Mouse (Mus musculus) heart, adult 2 months (tissue): Measurements from ENCODE around the gene Gm43064. TPM values are rescaled to one million over a fixed set of nuclear protein-coding genes. Genes with fewer than 3 reads are reported as not detected.

ENCODE experiments used
- DNase-seq, 2 experiments: peaks; one replicate each; pipeline ENCODE4 v3.0.0; 2021
- H3K27ac ChIP-seq: fragments of 200-600 bp; 2 replicates; pipeline ENCODE4 v1.8.1; 2022
- H3K27me3 ChIP-seq: fragments of 200-500 bp; 2 replicates; pipeline ENCODE4 v1.6.1; 2012; ENCODE audit warnings: mild to moderate bottlenecking, low read length, inconsistent platforms, mixed read lengths; ENCODE audit not compliant: control insufficient read depth, insufficient read depth
- H3K36me3 ChIP-seq: fragments of 200-500 bp; 2 replicates; pipeline ENCODE4 v1.6.1; 2012; ENCODE audit warnings: low read length, inconsistent platforms; ENCODE audit not compliant: control insufficient read depth, insufficient read depth
- H3K4me1 ChIP-seq: fragments of 200-500 bp; 2 replicates; pipeline ENCODE4 v1.6.1; 2011; ENCODE audit warnings: low read length; ENCODE audit not compliant: control insufficient read depth, insufficient read depth
- H3K4me3 ChIP-seq: fragments of 200-600 bp; 2 replicates; pipeline ENCODE4 v1.8.1; 2022
- H3K79me2 ChIP-seq: fragments of 200-500 bp; replicated peaks from 2 replicates; pipeline ENCODE4 v1.6.1; 2012; ENCODE audit warnings: mild to moderate bottlenecking, inconsistent platforms, low read length, moderate library complexity, mixed read lengths; ENCODE audit not compliant: control insufficient read depth, insufficient read depth
- H3K9ac ChIP-seq: fragments of 200-500 bp; 2 replicates; pipeline ENCODE4 v1.6.1; 2012; ENCODE audit warnings: low read depth, mild to moderate bottlenecking, control low read depth, inconsistent platforms, low read length, mixed read lengths
- CTCF ChIP-seq: fragments of 200-600 bp; IDR thresholded peaks from 2 replicates; pipeline ENCODE4 v1.8.1; 2022; ENCODE audit warnings: antibody characterized with exemption, mild to moderate bottlenecking, moderate library complexity
- EP300 ChIP-seq: fragments of 200-500 bp; IDR thresholded peaks from 2 replicates; pipeline ENCODE4 v1.6.1; 2011; ENCODE audit warnings: low read depth, low read length, control low read depth; ENCODE audit not compliant: insufficient read depth
- POLR2A ChIP-seq: fragments of 200-500 bp; IDR thresholded peaks from 2 replicates; pipeline ENCODE4 v1.6.1; 2011; ENCODE audit warnings: mild to moderate bottlenecking, low read depth, low read length, control low read depth; ENCODE audit not compliant: insufficient read depth
- WGBS: fragments of 180-500 bp; shearing (Covaris S2); methylation state at CpG from one replicate; pipeline ENCODE4 v1.1.7; 2018; 5-methylcytosine and 5-hydroxymethylcytosine counted together
- intact Hi-C: fragments of 180-260 bp; cut with DNase I; formaldehyde crosslinking; loops from one replicate; pipeline ENCODE4 v1.15.1; 2025
- long read RNA-seq: library from polyadenylated mRNA; stranded (forward); transcript quantifications from one replicate; pipeline ENCODE4 v2.0.0, GENCODE M21; 2021
- polyA plus RNA-seq: library from polyadenylated mRNA; depleted of rRNA; stranded (reverse); fragments of >200 nt; gene quantifications from 2 replicates; pipeline ENCODE4 v1.2.3, GENCODE M21; 2012; rRNA removed
- total RNA-seq, 2 experiments: library from RNA; stranded (reverse); gene quantifications; 2 replicates each; pipeline ENCODE4 v1.2.3; 2021

The Gm43064 gene
- total RNA-seq (under 1 TPM in 1 of 2 experiments, not detected in 1; 0.10 TPM), polyA plus RNA-seq (not detected in 2 replicates)
- long read RNA-seq = 0 reads

DNA sequence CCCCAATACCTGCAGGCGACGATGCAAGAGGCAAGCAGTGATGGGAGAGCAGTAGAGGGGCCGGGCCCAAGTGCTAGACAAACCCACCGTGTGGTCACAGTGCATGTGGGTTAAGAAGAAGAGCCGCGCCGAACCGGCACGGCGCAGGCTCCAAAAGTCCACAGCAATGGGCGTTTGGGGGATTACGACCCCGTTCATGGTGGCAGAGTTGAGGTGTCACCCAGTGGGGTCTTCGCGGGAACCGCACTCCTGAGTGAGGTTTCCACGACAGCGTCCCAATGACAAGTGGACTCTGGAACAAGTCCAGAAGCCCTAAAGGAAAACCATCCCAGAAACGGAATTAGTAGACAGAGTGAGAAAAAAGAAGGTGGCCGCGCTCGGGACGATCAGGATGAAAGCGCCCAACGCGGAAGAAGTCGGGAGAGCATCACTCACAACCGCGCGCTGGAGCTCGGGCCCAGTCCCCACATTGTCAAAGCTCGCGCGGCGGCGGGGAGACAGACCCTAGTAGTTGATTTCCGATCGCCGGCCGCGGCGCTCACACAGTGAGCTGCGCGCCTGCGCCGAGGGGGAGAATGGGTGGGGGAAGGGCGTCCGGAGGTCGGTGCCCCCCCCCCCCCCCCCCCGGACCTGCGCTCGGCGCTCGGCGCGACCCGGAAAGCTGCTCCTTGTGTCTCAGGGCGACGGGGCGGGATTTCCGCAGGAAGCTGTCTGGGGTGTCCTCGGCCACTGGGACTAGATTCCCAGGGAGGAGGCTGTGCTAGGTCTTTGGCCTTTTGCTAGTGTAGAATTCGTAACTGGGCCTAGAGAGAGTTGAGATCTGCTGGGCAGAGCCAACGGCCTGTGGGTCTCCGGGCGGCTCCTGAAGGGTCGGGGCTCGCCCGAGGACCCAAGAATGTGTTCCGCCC is at the start of gene Gm43064, which contains the start of the genes Dclre1b and Ap4b1:
TSS of gene Gm43064 (plus strand) at position 683 of the 908 bp plus-strand sequence.
TSS of gene Dclre1b (minus strand) at position 554 of the 908 bp plus-strand sequence.
TSS of gene Ap4b1 (plus strand) at position 630 of the 908 bp plus-strand sequence.
- no peaks in the 10 kb centered on the region; the same call in 1 of the 2 replicates for H3K4me1 ChIP-seq
- 1% methylated on average over 69 of the region's 70 CpGs for WGBS
- peak within 1 kb of the TSS; percentile 85 for H3K4me3 ChIP-seq
- intact Hi-C loops = loop anchor here (1.0 to 2.0 kb wide), 3 partner anchors 18 to 70 kb away; partner anchors contain the start of genes Gm10964, Hipk1 and Olfml3
- TF ChIP-seq EP300 (peak; percentile 60; the same call in 1 of the 2 replicates), POLR2A (peak; percentile 95), CTCF (no peak)
- H3K27me3 ChIP-seq = no peaks in the 10 kb centered on the region
- H3K27ac ChIP-seq = peak within 1 kb of the TSS; percentile 98
- peaks cover 1% of the 10 kb centered on the region; the same call in 1 of the 2 replicates for H3K79me2 ChIP-seq
- peaks cover 10% of the 10 kb centered on the region for H3K36me3 ChIP-seq
- peak within 1 kb of the TSS; percentile 92 for H3K9ac ChIP-seq
- DNase-seq = peak; percentile 93 to 94

DNA sequence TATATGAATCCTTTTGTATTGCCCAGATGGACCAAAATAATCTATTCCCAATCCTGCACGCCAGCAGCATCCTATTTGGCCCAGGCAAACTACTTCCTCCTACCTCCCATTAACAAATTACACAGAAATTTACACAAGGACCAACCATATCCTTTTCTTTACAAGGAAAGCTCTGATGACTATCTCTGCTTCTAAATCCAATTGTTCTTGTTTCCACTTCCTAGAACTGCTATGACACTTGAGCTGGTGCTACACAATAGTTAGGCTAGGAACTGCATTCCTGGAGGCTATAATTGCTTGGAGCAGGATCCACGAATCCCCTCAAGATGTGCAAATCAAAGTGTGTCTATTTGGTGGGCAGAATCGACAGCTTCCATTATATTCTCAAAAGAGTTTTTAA is 42.6 kb upstream of the Gm43064 start:
- Histone ChIP-seq H3K36me3 (peaks cover 52% of the 10 kb centered on the region), H3K9ac (no peak overlapping the region), H3K4me1 (peaks cover 5% of the 10 kb centered on the region), H3K79me2 (peaks cover 10% of the 10 kb centered on the region), H3K4me3 (no peak overlapping the region), H3K27me3 (no peaks in the 10 kb centered on the region), H3K27ac (peak overlapping the region; percentile 26; the same call in 1 of the 2 replicates)
- TF ChIP-seq POLR2A (no peak), CTCF (no peak), EP300 (no peak)
- no peak for DNase-seq
- intact Hi-C loops = no loop called here
- 52% methylated on average over 3 of the region's 3 CpGs for WGBS

DNA sequence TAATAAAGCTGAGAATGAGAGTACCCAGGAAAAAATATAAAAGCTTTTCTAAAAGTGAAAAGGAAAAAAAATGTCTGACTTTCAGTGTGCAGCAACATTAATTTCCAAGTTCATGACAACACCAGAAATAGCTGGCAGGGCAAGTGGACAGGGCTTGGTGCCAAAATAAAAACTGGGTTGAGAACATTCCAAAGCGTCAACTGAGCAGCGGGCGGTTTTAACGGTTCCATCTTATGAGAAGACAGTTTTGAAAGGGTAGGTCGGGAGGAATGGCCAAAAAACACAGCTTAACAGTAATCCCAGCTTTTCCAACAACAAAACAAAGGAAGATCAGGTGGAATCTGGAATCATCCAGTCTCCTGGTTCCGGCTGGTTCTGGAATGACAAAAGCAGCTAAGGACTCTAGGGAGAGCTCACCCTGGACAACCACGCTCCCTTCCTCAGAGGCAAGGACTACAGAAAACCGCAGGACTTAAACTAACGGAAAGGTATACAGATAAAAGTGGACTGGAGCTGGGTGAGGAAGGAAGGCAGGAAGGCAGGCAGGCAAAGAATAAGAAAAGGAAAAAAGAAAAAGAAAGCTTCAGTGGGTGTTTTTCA is 37.7 kb upstream of the Gm43064 start:
- Histone ChIP-seq H3K36me3 (peaks cover 50% of the 10 kb centered on the region), H3K9ac (peak overlapping the region; percentile 17; the same call in 1 of the 2 replicates), H3K27me3 (no peaks in the 10 kb centered on the region), H3K4me3 (peak overlapping the region; percentile 13), H3K27ac (peak overlapping the region; percentile 77), H3K79me2 (peaks cover 7% of the 10 kb centered on the region), H3K4me1 (peaks cover 16% of the 10 kb centered on the region)
- peak; percentile 75 to 83 for DNase-seq
- intact Hi-C loops = loop anchor here (2.0 kb wide), 2 partner anchors 19 to 37 kb away; partner anchors contain the start of genes Ap4b1, Dclre1b, Gm43064 and Hipk1
- TF ChIP-seq EP300 = no peak
- TF ChIP-seq POLR2A = no peak
- no peak for TF ChIP-seq CTCF
- WGBS = 4% methylated on average over 9 of the region's 9 CpGs

DNA sequence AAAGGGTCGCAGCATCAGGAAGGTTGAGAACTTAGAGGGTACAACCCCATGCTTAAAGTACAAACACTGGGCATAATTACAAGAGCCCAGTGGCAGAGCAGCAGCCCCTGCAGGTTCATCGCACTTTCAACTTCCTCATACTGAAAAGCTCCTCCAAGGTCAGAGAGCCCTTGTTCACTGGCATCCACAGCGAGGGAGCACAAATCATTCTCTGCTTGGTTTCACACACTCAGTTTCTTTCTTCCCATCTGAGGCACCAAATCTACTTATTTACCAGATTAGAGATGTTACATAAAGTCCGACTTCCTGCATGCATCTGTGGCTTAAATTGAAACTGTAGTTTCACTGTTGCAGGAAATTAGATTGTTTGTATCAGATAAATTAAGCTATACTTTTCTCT is 36.5 kb upstream of the Gm43064 start:
- intact Hi-C loops = loop anchor here (2.0 kb wide), 1 partner anchor 18 kb away; the partner anchor contains the start of gene Hipk1
- H3K9ac ChIP-seq = no peak overlapping the region

DNA sequence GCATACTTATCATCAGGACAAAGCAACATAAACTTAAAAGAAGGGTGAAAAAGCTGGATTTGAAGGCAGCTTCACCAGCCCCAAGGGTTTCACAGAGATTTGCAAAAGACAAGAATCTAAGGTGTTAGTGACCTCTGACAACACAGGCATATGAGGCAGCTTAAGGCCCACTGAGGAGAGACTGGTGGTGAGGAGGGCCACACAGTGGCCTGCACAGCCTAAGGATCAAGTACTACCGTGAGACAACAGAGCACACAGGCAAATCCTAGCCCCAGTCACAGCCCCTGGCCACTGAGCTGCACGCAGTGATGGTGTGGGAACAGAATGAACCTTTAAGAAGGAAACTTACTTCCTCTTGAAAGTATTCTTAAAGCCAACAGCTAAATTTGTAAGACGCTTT is 35.9 kb upstream of the Gm43064 start:
- no peak for TF ChIP-seq EP300
- no peak for TF ChIP-seq CTCF
- no peak for TF ChIP-seq POLR2A
- Histone ChIP-seq H3K4me3 (no peak overlapping the region), H3K79me2 (peaks cover 11% of the 10 kb centered on the region), H3K27ac (peak overlapping the region; percentile 77), H3K27me3 (no peaks in the 10 kb centered on the region), H3K9ac (no peak overlapping the region), H3K36me3 (peaks cover 46% of the 10 kb centered on the region), H3K4me1 (peaks cover 15% of the 10 kb centered on the region)
- intact Hi-C loops = loop anchor here (2.0 kb wide), 1 partner anchor 17 kb away; the partner anchor contains the start of gene Hipk1
- DNase-seq = no peak
- 51% methylated on average over 3 of the region's 3 CpGs for WGBS

More for the DNA sequence above, 36.5 kb upstream of the Gm43064 start:
- no peak overlapping the region; the same call in 1 of the 2 replicates for H3K4me3 ChIP-seq
- peaks cover 14% of the 10 kb centered on the region for H3K79me2 ChIP-seq
- DNase-seq = no peak
- TF ChIP-seq EP300 (no peak), CTCF (no peak), POLR2A (no peak)
- 25% methylated on average over 4 of the region's 4 CpGs for WGBS
- peak overlapping the region; percentile 77 for H3K27ac ChIP-seq
- H3K27me3 ChIP-seq = no peaks in the 10 kb centered on the region
- peaks cover 16% of the 10 kb centered on the region for H3K4me1 ChIP-seq
- H3K36me3 ChIP-seq = peaks cover 52% of the 10 kb centered on the region
